Mouse (Mus musculus) kidney, embryonic 16.5 days (tissue): ENCODE measurements around the gene Sdhd. TPM values are rescaled to one million over a fixed set of nuclear protein-coding genes. Genes with fewer than 3 reads are reported as not detected.
A peak's percentile ranks its signal among the peaks of the same experiment; 100 is the strongest.
"Not testable (repeated sequence)": the region's sequence is repeated elsewhere in the genome, so short reads cannot be mapped to it uniquely, and the experiment has no call there.

ENCODE experiments used
- ATAC-seq: fragments of 200-750 bp; cut with Nextera tagmentation; 2 replicates; pipeline ENCODE4 v1.8.0; 2017; ENCODE audit warnings: moderate TSS enrichment; ENCODE audit not compliant: low FRiP score, low TSS enrichment
- H3K27ac ChIP-seq: fragments of 300-500 bp; sonication (generic); 2 replicates; pipeline ENCODE4 v1.5.1; 2014; ENCODE audit warnings: low read length
- H3K27me3 ChIP-seq: fragments of 300-500 bp; sonication (generic); 2 replicates; pipeline ENCODE4 v1.6.1; 2014; ENCODE audit warnings: low read length, control low read depth, mixed read lengths; ENCODE audit not compliant: insufficient read depth
- H3K36me3 ChIP-seq: fragments of 300-500 bp; sonication (generic); 2 replicates; pipeline ENCODE4 v1.6.1; 2014; ENCODE audit warnings: low read length, control low read depth, mixed read lengths; ENCODE audit not compliant: insufficient read depth
- H3K4me1 ChIP-seq: fragments of 300-500 bp; sonication (generic); 2 replicates; pipeline ENCODE4 v1.6.1; 2014; ENCODE audit warnings: low read length, control low read depth, mixed read lengths; ENCODE audit not compliant: insufficient read depth
- H3K4me2 ChIP-seq: fragments of 300-500 bp; sonication (generic); replicated peaks from 2 replicates; pipeline ENCODE4 v1.6.1; 2014; ENCODE audit warnings: low read depth, low read length
- H3K4me3 ChIP-seq: fragments of 300-500 bp; sonication (generic); 2 replicates; pipeline ENCODE4 v1.5.1; 2014; ENCODE audit warnings: mild to moderate bottlenecking, low read length
- H3K9ac ChIP-seq: fragments of 300-500 bp; sonication (generic); replicated peaks from 2 replicates; pipeline ENCODE4 v1.6.1; 2014; ENCODE audit warnings: low read length
- H3K9me3 ChIP-seq: fragments of 300-500 bp; sonication (generic); 2 replicates; pipeline ENCODE4 v1.6.1; 2016; ENCODE audit warnings: low read length, control low read depth
- WGBS: fragments of 180-500 bp; shearing (Covaris S2); extraction: QIAGEN DNeasy Blood & Tissue Kit; methylation state at CpG from one replicate; pipeline ENCODE4 v1.1.7; 2014; 5-methylcytosine and 5-hydroxymethylcytosine counted together
- polyA plus RNA-seq: library from polyadenylated mRNA; unstranded; fragments of >200 nt; fragmentation: Nextera tagmentation; extraction: Ambion mirVana; gene quantifications from 2 replicates; pipeline ENCODE4 v1.2.1, GENCODE M21; 2015

The Sdhd gene
- polyA plus RNA-seq = 417 and 453 TPM in 2 replicates

GRCm38 (mm10) chr9:50603189-50603997, at the start of gene Sdhd, which contains the start of gene Timm8b:
TSS of gene Sdhd (minus strand) at chr9:50603812.
TSS of gene Timm8b (plus strand) at chr9:50603910.
- peaks cover 19% of the 10 kb centered on the region for H3K4me1 ChIP-seq
- H3K4me3 ChIP-seq = peak within 1 kb of the TSS; percentile 93
- H3K27me3 ChIP-seq = no peaks in the 10 kb centered on the region
- peak; percentile 99 for ATAC-seq
- peak within 1 kb of the TSS; percentile 92 for H3K27ac ChIP-seq
- WGBS = under 1% methylated on average over 48 of the region's 48 CpGs
- H3K4me2 ChIP-seq = peak within 1 kb of the TSS; percentile 94
- H3K36me3 ChIP-seq = peaks cover 35% of the 10 kb centered on the region
- H3K9ac ChIP-seq = peak within 1 kb of the TSS; percentile 93
- no peaks in the 10 kb centered on the region for H3K9me3 ChIP-seq

GRCm38 (mm10) chr9:50650503-50650902, 46.9 kb upstream of the Sdhd start:
- Histone ChIP-seq H3K36me3 (peaks cover 71% of the 10 kb centered on the region), H3K4me3 (no peak overlapping the region), H3K9me3 (no peaks in the 10 kb centered on the region), H3K4me2 (no peak overlapping the region), H3K9ac (no peak overlapping the region), H3K27ac (no peak overlapping the region), H3K4me1 (no peaks in the 10 kb centered on the region), H3K27me3 (no peaks in the 10 kb centered on the region)
- no peak for ATAC-seq
- WGBS = 94% methylated on average over 10 of the region's 10 CpGs

- ATAC-seq = no peak
- Histone ChIP-seq H3K36me3 (peaks cover 79% of the 10 kb centered on the region), H3K27me3 (no peaks in the 10 kb centered on the region), H3K9me3 (no peaks in the 10 kb centered on the region), H3K4me1 (no peaks in the 10 kb centered on the region), H3K27ac (no peak overlapping the region), H3K4me3 (no peak overlapping the region), H3K9ac (no peak overlapping the region), H3K4me2 (no peak overlapping the region)
- 78% methylated on average over 10 of the region's 10 CpGs for WGBS
These were observed 43.3 kb upstream of the Sdhd start for GRCm38 (mm10) chr9:50646826-50647370.

- Histone ChIP-seq H3K4me2 (no peak overlapping the region), H3K27ac (no peak overlapping the region), H3K4me3 (no peak overlapping the region), H3K9me3 (no peaks in the 10 kb centered on the region), H3K9ac (no peak overlapping the region), H3K36me3 (peaks cover 42% of the 10 kb centered on the region), H3K27me3 (no peaks in the 10 kb centered on the region), H3K4me1 (no peaks in the 10 kb centered on the region)
- no peak for ATAC-seq
- WGBS = 93% methylated on average over 11 of the region's 11 CpGs
These were observed 30.7 kb upstream of the Sdhd start for GRCm38 (mm10) chr9:50634270-50634669.

- no peak overlapping the region for H3K4me2 ChIP-seq
- H3K4me3 ChIP-seq = no peak overlapping the region
- no peaks in the 10 kb centered on the region for H3K4me1 ChIP-seq
- no peaks in the 10 kb centered on the region for H3K9me3 ChIP-seq
- H3K36me3 ChIP-seq = peaks cover 35% of the 10 kb centered on the region
- H3K27me3 ChIP-seq = no peaks in the 10 kb centered on the region
- no peak for ATAC-seq
- 64% methylated on average over 2 of the region's 2 CpGs for WGBS
- H3K27ac ChIP-seq = no peak overlapping the region
- H3K9ac ChIP-seq = no peak overlapping the region
These were observed 29.4 kb upstream of the Sdhd start for GRCm38 (mm10) chr9:50633059-50633458.

- Histone ChIP-seq H3K27ac (no peak overlapping the region), H3K4me1 (no peaks in the 10 kb centered on the region), H3K36me3 (peaks cover 29% of the 10 kb centered on the region), H3K27me3 (no peaks in the 10 kb centered on the region), H3K4me3 (no peak overlapping the region), H3K9ac (no peak overlapping the region), H3K9me3 (no peaks in the 10 kb centered on the region), H3K4me2 (no peak overlapping the region)
- 87% methylated on average over 6 of the region's 6 CpGs for WGBS
- ATAC-seq = no peak
These were observed 28.5 kb upstream of the Sdhd start for GRCm38 (mm10) chr9:50632016-50632688.

- not testable (repeated sequence) for H3K27ac ChIP-seq, ATAC-seq, H3K9me3 ChIP-seq, H3K4me2 ChIP-seq, H3K27me3 ChIP-seq, H3K9ac ChIP-seq, H3K4me3 ChIP-seq, H3K4me1 ChIP-seq
- H3K36me3 ChIP-seq = peaks cover 22% of the 10 kb centered on the region
- WGBS = 91% methylated on average over 6 of the region's 8 CpGs
These were observed 27.3 kb upstream of the Sdhd start for GRCm38 (mm10) chr9:50630903-50631302.

GRCm38 (mm10) chr9:50617794-50618330, 14.2 kb upstream of the Sdhd start:
- H3K4me3 ChIP-seq = peak overlapping the region; percentile 100
- no peak overlapping the region for H3K9ac ChIP-seq
- peaks cover 9% of the 10 kb centered on the region for H3K4me1 ChIP-seq
- ATAC-seq = no peak
- H3K4me2 ChIP-seq = peak overlapping the region; percentile 68
- H3K9me3 ChIP-seq = no peaks in the 10 kb centered on the region
- H3K36me3 ChIP-seq = peaks cover 19% of the 10 kb centered on the region
- no peaks in the 10 kb centered on the region for H3K27me3 ChIP-seq
- H3K27ac ChIP-seq = no peak overlapping the region
- WGBS = 59% methylated on average over 9 of the region's 9 CpGs

GRCm38 (mm10) chr9:50616766-50617603, 13.4 kb upstream of the Sdhd start, which contains the start of the genes Pih1d2 and Nkapd1:
TSS of gene Pih1d2 (plus strand) at chr9:50617321.
TSS of gene Nkapd1 (minus strand) at chr9:50617464.
- ATAC-seq = peak; percentile 96
- under 1% methylated on average over 80 of the region's 81 CpGs for WGBS
- H3K27me3 ChIP-seq = no peaks in the 10 kb centered on the region
- H3K4me3 ChIP-seq = peak within 1 kb of the TSS; percentile 100
- peak within 1 kb of the TSS; percentile 98 for H3K9ac ChIP-seq
- H3K9me3 ChIP-seq = no peaks in the 10 kb centered on the region
- H3K4me2 ChIP-seq = peak within 1 kb of the TSS; percentile 68
- peaks cover 9% of the 10 kb centered on the region for H3K4me1 ChIP-seq
- H3K36me3 ChIP-seq = peaks cover 23% of the 10 kb centered on the region
- H3K27ac ChIP-seq = peak within 1 kb of the TSS; percentile 97
